Mouse (Mus musculus) MEL (cell line): ENCODE results near the gene Olfr1043.

Experiments used
- ELF1 ChIP-seq: IDR thresholded peaks from 2 replicates; pipeline ENCODE4 v1.6.1; 2014; ENCODE audit warnings: low read depth, mild to moderate bottlenecking, inconsistent platforms, low read length, improper control_type of control experiment, moderate library complexity
- EP300 ChIP-seq, 2 experiments: IDR thresholded peaks; 2 replicates each; pipeline ENCODE4 v1.6.1; 2011; ENCODE audit warnings: improper control_type of control experiment in 2 of 2, low read length in 2 of 2, low read depth in 1 of 2, mild to moderate bottlenecking in 1 of 2

DNA sequence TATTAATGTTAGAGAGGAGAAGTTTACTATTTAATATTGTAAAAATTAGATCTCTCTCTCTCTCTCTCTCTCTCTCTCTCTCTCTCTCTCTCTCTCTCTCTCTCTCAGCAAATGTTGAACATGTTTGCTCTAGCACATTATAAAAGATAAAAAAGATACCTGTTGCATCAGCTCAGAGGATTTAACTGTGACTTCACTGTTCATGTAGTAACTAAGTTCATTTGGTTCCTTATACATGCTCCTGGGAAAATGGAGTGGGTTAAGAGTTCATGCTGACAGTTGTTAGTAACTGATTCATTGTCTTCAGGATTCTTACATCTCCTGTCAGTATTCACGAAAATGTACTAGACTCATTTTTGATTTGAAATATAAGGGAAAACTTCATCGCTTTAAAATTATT lies at the start of gene Olfr1043:
- TF ChIP-seq ELF1 (no peak), EP300 (IDR thresholded peaks at IDR 0.05; ENCODE audit: low read depth in 1 of 2, low read length in 2 of 2) (no peak)
